Mouse (Mus musculus) erythroid progenitor cell, adult 5-6 weeks (primary cell): ENCODE measurements around the gene Dnah14. TPM values are rescaled to one million over a fixed set of nuclear protein-coding genes. Genes with fewer than 3 reads are reported as not detected.

ENCODE experiments used
- ATAC-seq: replicated peaks from 2 replicates; pipeline ENCODE4 v1.8.0; 2016; ENCODE audit warnings: moderate number of reproducible peaks, mild to moderate bottlenecking, moderate TSS enrichment, inconsistent platforms; ENCODE audit not compliant: poor library complexity, low FRiP score, severe bottlenecking
- total RNA-seq, 2 experiments: library from RNA; stranded (forward) in 1 of 2; stranded (reverse) in 1 of 2; fragments of 150-400 nt in 1 of 2; fragments of 186-747, 209-891 nt in 1 of 2; gene quantifications; 2 replicates each; pipeline versions ENCODE4 v1.2.3 to v1.2.4; 2015 to 2017; ENCODE audit warnings: low replicate concordance in 2 of 2

The Dnah14 gene
- not detected in 2 replicates for total RNA-seq (2015; ENCODE audit: low replicate concordance)
- 3.4 and 40.2 TPM in 2 replicates for total RNA-seq (2017; ENCODE audit: low replicate concordance)

- ATAC-seq, result no peak
Observed at GRCm38 (mm10) chr1:181576322-181576721, at the start of gene Dnah14. Dnah14 (plus strand) TSS chr1:181576559.

DNA sequence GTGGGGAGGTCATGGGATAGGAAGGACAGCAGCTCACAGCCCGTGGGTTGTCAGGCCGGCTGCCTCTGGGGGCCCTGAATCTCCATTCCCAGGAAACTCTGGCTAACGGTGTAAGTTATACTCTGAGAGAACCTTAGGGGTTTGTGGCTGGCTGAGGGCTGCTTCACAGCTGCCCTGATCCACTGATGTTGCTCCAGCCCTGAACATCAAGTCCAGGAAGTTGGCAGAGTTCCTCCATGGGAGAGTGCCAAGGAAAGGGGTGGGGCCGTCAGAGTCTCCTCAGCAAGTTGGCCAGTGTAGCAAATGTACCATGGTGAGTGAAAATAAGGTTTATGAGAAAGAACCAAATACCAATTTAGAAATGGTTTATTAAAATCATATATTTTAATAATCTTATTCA lies 47.0 kb upstream of the Dnah14 start:
- no peak for ATAC-seq

- ATAC-seq, result no peak
Observed at GRCm38 (mm10) chr1:181535165-181535873, 41.0 kb upstream of the Dnah14 start.

DNA sequence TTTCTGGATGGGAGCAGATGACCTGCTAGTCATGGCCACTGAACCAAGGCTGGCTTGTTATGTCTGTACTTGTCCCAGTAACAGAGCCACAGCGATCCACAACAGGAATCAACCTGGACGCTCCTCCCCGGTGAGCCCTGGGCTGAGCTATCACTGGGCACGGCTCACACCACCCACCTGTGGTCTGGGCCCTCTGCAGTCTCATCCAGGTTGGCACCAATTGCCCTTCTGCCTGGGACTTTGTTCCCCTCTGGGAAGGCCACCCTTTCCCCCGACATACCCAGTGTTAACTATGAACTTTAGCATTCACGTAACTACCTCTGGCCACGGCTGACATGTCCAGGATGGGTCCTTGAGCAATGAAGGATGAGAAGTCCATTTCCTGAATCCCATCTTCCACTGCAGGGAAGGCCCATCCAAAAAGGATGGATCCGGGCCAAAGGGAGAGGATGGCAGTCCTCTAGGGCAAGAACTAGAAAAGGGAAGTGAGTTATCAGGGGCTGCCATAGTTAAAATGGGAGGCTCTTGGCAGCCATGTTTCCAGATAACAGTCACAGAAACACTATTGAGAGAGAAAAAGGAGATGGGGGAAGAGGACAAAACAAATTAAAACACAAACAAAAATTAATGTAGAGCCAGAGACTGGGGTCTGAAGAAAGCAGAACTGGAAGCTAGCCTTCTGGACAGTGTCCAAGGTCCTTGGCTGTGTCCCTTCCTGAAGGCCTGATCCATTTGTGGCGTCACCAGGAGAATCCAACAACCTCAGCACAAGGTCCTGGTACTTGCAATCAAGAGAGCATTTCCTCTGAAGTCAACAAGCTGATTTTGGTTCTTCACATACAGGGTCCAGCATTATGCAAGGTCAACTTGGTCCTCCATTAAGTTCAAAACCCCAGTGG lies 38.5 kb upstream of the Dnah14 start:
- no peak for ATAC-seq

GRCm38 (mm10) chr1:181539846-181540769 lies 36.3 kb upstream of the Dnah14 start:
- no peak for ATAC-seq

DNA sequence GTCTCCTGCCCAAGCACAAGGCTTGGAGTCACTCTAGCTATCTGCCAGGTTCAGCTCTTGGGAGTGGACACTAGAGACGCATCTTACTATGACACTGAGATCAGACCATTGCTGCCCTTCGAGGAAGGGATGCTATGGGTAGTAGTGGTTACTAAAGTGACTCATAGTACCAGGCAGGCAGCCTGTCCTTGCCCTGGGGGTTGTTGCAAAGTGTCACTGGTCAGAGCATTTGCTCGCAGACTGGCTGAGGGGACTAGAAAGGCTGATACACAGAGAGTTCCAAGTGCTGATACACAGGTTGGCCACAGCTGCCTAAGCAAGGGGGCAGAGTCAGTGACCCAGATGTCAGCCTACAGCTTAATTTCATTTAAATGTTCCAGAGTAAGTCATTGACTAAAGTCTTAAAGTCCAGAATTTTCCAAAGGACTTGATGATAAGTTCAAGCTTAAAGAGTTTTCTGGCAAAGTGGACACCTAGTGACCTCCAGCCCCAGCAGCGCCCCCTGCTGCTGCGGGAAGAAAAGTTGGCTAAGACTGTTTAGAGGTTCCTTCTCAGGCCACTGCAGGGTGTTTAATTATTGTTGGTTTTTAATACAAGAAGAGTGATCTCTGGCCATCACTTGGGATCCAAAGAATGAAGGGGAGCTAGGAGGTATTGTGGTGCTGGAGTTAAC lies 32.5 kb upstream of the Dnah14 start:
- no peak for ATAC-seq

DNA sequence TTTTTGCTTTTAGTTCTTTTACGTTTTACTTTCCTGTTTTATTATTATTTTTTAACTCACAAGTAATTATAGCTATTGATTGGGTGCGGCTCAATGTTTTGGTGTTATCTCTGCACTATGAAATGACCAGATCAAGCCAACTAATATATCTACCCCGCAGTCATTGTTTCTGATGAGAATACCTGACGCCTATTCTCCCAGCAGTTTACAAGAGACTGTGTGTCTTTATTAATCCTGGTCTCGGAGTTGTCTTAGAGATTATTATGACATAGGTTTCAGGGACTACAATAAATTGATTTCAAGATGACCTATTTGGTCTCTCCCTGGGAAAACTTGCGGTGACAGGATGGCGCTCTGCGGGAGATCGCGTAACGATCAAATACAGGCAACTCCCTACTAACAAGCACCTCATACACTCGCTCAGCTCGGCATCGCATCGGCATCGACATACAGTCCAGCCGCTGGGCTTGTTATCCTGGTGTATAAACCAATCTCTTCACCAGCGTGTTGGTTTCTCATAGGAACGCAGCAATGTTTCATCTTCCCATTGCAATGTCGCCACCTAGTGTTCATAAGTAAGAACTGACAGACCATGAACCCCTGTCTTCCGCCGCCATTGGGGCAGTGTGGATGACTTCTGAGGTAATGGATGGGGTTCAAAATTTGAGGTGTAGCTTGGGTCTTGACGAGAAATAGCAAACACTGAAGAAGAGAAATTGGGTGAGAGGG lies 31.2 kb upstream of the Dnah14 start:
- peak; percentile 77 for ATAC-seq

DNA sequence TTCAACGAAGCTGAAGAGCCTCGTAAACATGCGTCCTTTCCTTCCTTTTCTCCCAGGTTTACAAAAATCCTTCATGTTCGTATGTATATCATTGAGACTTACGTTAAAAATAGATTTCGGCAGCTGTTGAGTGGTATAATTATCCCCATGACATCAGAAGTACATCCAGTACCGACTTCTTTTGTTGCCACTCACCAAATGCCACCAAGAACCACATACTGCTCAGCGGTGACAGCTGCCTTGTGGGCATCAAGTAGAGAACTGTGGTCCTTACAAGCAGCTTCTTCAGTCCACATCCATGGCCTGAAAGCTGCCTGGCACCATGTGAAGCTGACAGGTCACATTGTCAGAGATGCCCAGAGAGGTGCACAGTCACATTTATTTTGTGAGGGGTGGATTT lies 26.4 kb upstream of the Dnah14 start:
- no peak for ATAC-seq

DNA sequence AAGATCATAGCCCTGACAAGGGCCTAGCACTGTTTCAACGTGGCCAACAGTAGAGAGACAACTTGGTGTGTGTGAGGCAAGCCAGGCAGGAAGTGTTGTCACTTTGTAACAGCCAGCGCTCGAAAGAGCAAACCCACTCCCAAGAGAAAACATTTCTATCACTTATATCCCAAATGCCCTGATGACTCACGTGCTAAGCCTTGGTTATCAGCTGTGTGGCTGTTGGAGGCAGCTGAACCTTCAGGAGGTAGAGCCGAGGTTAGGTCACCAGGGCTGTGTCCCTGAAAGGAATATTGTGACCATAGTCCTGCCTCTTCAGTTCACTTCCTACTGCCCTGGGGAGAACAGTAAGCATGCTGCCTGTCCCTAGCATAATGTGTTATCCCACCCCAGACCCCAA lies 25.5 kb upstream of the Dnah14 start:
- ATAC-seq, result no peak

DNA sequence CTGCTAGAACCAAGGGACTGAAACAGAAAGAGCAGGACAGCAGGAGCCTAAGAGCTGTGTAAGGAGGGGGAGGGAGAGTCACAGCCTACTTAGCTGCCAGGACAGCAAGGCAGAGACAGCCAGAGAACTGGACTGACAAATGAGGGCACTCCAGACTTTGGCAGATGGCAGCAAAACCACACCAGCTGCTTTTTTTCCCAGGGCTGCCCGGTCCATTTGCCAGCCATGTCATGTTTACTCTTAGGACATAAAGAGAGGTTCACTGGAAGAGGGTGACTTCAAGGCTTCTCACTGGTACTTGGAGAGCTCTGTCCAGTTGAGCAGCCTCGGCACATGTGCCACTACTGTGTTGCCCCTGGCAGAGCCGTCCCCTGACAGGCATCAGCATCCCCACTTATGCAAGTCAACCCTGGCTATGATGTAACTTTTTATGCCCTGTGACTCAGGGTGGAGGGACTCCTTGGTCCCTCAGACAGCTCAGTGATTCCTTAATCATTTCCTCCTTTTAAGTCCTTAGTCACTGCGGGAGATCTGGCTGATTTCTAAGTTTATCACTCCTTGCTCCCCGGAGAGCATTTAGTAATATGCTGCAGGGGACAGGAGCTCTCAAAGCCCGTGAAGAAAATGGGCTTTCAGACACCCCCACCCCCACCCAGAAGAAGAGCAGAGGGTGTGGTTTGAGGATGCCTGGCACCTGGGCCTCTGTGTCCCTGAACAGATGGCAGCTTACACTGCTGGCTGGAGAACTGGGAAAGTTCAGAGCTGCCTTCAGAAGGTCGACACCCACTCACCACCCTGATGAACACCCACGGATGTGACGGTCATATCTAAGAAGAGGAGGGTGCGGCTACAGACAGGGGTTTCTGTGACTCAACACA lies 23.6 kb upstream of the Dnah14 start:
- no peak for ATAC-seq

GRCm38 (mm10) chr1:181555475-181555874 lies 20.9 kb upstream of the Dnah14 start:
- ATAC-seq, result no peak

- ATAC-seq, result no peak
Observed at GRCm38 (mm10) chr1:181559655-181560054, 16.7 kb upstream of the Dnah14 start.

GRCm38 (mm10) chr1:181560325-181560724 lies 16.0 kb upstream of the Dnah14 start:
- ATAC-seq, result no peak

GRCm38 (mm10) chr1:181560896-181561767 lies 15.2 kb upstream of the Dnah14 start:
- no peak for ATAC-seq

GRCm38 (mm10) chr1:181561768-181562444 lies 14.5 kb upstream of the Dnah14 start:
- ATAC-seq, result no peak

DNA sequence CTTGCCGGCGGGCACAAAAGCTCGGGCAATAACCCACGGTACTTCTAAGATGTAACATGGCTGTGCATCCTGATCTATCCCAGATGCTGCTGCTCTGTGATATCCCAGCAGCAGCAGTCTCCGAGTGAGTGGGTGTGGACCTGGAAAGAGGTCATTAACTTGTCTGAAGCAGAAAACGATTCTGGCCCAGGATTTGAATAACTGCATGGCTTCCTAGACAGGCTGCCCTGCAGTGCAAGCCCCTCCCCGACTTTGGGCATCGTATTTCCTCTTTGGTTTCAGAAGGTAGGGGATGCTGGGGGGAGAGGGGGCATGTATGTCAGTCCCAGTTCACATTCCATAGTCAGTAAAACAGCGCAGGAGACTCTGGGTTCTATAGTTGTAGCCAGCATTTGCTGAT lies 6.9 kb upstream of the Dnah14 start:
- ATAC-seq, result no peak
